Mouse (Mus musculus) cerebellum, postnatal 10 days (tissue): Measurements from ENCODE around the gene Gm10800.
"Not testable (repeated sequence)": the region's sequence is repeated elsewhere in the genome, so short reads cannot be mapped to it uniquely, and the experiment has no call there.

Source experiments
- DNase-seq, 2 experiments: peaks; one replicate each; pipeline ENCODE4 v3.0.0; 2021; ENCODE audit warnings: mixed read lengths in 2 of 2

Gm10800 gene

DNA sequence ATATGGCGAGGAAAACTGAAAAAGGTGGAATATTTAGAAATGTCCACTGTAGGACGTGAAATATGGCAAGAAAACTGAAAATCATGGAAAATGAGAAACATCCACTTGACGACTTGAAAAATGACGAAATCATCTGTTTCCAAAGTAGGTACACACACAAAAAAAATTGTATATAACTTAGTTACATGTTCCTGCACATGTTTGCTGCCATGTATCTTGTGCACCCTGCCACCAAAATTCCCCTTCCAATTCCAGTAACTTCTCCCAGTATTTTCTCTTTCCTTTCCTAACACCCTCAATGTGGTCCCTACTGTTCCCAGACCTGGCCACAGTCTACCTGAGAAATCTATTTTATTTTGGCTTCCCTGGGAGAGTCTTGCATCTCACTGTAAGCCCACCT lies at the start of gene Gm10800:
Gm10800 (minus strand) TSS at position 101 of the 400 bp plus-strand sequence.
- not testable (repeated sequence) for DNase-seq

DNA sequence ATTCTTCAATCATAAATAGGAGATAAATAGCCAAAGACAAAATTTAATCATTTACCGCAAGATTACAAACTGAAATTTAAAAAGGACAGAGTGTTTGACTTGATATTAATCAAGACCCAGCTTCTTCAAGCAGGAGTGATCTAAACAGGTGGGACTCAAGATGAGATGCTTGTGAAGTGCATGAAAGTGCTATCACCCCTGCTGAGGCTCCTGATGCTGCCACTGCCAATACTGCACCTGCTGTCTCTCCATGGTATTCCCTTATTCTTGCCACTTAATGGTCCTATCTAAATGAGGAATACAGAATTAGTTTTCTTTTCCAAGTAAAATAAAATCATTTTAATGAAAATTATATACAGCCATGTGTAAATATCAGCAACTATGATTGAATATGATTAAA lies 30.4 kb upstream of the Gm10800 start:
- DNase-seq = peak; percentile 66 to 75

DNA sequence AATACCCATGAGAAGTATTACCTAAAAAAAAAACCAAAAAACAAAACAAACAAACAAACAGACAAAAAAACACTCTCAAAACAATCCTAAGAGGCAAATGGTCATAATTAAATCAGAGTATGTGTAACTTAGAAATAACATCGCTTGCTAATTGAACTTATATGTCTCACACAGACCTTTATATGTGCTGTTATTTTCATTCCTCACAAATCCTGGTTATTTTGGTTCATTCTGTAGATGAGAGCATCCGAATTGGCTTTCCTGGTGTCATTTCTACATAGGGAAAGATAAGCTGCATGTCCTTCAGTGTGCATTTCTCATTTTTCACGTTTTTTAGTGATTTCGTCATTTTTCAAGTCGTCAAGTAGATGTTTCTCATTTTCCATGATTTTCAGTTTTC lies 5.2 kb downstream of the Gm10800 start, which contains the start of gene Gm10801:
Gm10801 (plus strand) TSS at position 301 of the 400 bp plus-strand sequence.
- DNase-seq = not testable (repeated sequence)
